Mouse (Mus musculus) layer of hippocampus, adult 2 months (tissue): ENCODE measurements around the gene Entpd7. TPM values are rescaled to one million over a fixed set of nuclear protein-coding genes. Genes with fewer than 3 reads are reported as not detected.
A peak's percentile ranks its signal among the peaks of the same experiment; 100 is the strongest.

ENCODE experiments used
- DNase-seq, 2 experiments: peaks; one replicate each; pipeline ENCODE4 v3.0.0; 2022; ENCODE audit warnings: low spot score in 2 of 2
- H3K27ac ChIP-seq: fragments of 200-600 bp; 2 replicates; pipeline ENCODE4 v1.8.1; 2022
- H3K4me3 ChIP-seq: fragments of 200-600 bp; 2 replicates; pipeline ENCODE4 v1.8.1; 2022; ENCODE audit warnings: mild to moderate bottlenecking
- CTCF ChIP-seq: fragments of 200-600 bp; conservative IDR thresholded peaks from 2 replicates; pipeline ENCODE4 v1.8.1; 2022; ENCODE audit warnings: antibody characterized with exemption, mild to moderate bottlenecking, moderate library complexity
- total RNA-seq, 2 experiments: library from RNA; stranded (reverse); gene quantifications; 2 replicates each; pipeline ENCODE4 v1.2.3; 2021

The Entpd7 gene
- total RNA-seq, 2 experiments from 2014 or later = 19.1 to 20.2 TPM

GRCm38 (mm10) chr19:43750008-43750407 lies 60.5 kb downstream of the Entpd7 start:
- no peak for TF ChIP-seq CTCF
- DNase-seq = no peak
- no peak overlapping the region for H3K27ac ChIP-seq
- no peak overlapping the region for H3K4me3 ChIP-seq

GRCm38 (mm10) chr19:43752489-43753225 lies 63.2 kb downstream of the Entpd7 start, which contains the start of the genes Cutc and Cox15:
Gene Cutc, plus strand, starts transcription at chr19:43752996.
Gene Cox15, minus strand, starts transcription at chr19:43753000.
- peak; percentile 95 to 97 for DNase-seq
- no peak for TF ChIP-seq CTCF
- Histone ChIP-seq H3K27ac (peak within 1 kb of the TSS; percentile 94), H3K4me3 (peak within 1 kb of the TSS; percentile 79)

GRCm38 (mm10) chr19:43753226-43753835 lies 63.9 kb downstream of the Entpd7 start:
- peak; percentile 84 for TF ChIP-seq CTCF
- Histone ChIP-seq H3K27ac (peak overlapping the region; percentile 94), H3K4me3 (peak overlapping the region; percentile 79)
- DNase-seq = peak; percentile 82 to 83

- no peak overlapping the region; the same call in 1 of the 2 replicates for H3K27ac ChIP-seq
- H3K4me3 ChIP-seq = no peak overlapping the region
- no peak for TF ChIP-seq CTCF
- no peak for DNase-seq
These were observed 64.8 kb downstream of the Entpd7 start for GRCm38 (mm10) chr19:43754237-43754636.

GRCm38 (mm10) chr19:43754872-43755271 lies 65.4 kb downstream of the Entpd7 start:
- DNase-seq = no peak
- no peak for TF ChIP-seq CTCF

GRCm38 (mm10) chr19:43760504-43760903 lies 71.0 kb downstream of the Entpd7 start:
- DNase-seq = peak; percentile 16 to 74
- H3K4me3 ChIP-seq = no peak overlapping the region
- TF ChIP-seq CTCF = peak; percentile 82
- H3K27ac ChIP-seq = no peak overlapping the region

More at GRCm38 (mm10) chr19:43754872-43755271, 65.4 kb downstream of the Entpd7 start:
- Histone ChIP-seq H3K27ac (no peak overlapping the region), H3K4me3 (no peak overlapping the region)

- Histone ChIP-seq H3K27ac (no peak overlapping the region), H3K4me3 (no peak overlapping the region)
- no peak for DNase-seq
- TF ChIP-seq CTCF = peak; percentile 54
These were observed 72.2 kb downstream of the Entpd7 start for GRCm38 (mm10) chr19:43761543-43762256.

- TF ChIP-seq CTCF = no peak
- Histone ChIP-seq H3K4me3 (no peak overlapping the region), H3K27ac (no peak overlapping the region)
- no peak for DNase-seq
These were observed 72.9 kb downstream of the Entpd7 start for GRCm38 (mm10) chr19:43762410-43762809.

- Histone ChIP-seq H3K27ac (no peak overlapping the region), H3K4me3 (no peak overlapping the region)
- TF ChIP-seq CTCF = no peak
- no peak for DNase-seq
These were observed 77.0 kb downstream of the Entpd7 start for GRCm38 (mm10) chr19:43766451-43766850.

- H3K27ac ChIP-seq = no peak overlapping the region
- no peak overlapping the region for H3K4me3 ChIP-seq
- TF ChIP-seq CTCF = no peak
- no peak for DNase-seq
These were observed 78.3 kb downstream of the Entpd7 start for GRCm38 (mm10) chr19:43767549-43768322.

GRCm38 (mm10) chr19:43769366-43769960 lies 80.0 kb downstream of the Entpd7 start:
- TF ChIP-seq CTCF = no peak
- Histone ChIP-seq H3K4me3 (no peak overlapping the region), H3K27ac (no peak overlapping the region)
- DNase-seq = no peak

GRCm38 (mm10) chr19:43770584-43770983 lies 81.1 kb downstream of the Entpd7 start:
- Histone ChIP-seq H3K27ac (no peak overlapping the region), H3K4me3 (no peak overlapping the region)
- TF ChIP-seq CTCF = no peak
- DNase-seq = no peak
